Mouse (Mus musculus): ENCODE measurements at regions not wholly inside any gene's neighbourhood (a gene's known extent, or its start where the extent isn't known, plus 50 kb on each side); places are given as distances from the start of the nearest gene placed in this dataset.

DNA sequence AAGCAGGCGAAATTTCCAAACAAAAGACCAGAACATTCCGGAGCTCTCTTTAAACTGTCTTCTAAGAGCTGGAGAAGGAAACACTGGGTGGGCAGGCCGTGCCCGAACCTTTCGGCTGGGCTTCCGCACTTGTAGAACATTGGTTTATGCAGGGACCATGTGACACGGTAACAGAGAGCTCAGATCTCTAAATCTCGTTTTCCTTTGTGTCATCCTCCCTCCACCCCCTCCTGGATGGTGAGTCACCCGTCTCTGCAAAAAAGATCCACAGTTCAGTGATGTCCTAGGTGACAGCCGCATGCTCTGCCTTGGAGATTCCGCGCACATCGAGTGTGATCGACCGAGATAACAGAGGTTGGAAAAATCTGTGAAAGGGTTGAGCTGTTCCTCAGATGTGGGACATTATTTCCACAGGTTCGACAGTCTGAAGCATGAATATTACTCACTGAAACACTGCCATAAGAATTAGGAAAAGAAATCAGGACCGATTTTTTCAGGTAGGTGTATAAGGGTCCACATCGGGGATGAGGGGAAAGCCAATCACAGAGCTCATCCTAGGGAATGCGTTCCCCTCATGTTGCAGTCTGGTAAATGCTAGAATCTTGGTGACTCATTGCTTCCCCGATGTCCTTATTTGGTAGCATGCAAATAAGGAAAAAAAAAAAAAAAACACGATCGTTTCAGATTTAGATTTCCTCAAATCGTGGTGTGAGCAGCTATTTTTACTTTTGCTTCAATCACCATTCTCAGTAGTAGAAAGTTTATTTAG is 70.0 kb upstream of the Foxo1 start:
- TF ChIP-seq EP300 (optimal IDR thresholded peaks at IDR 0.05) = peak; percentile 42
- TF ChIP-seq CTCF (IDR thresholded peaks at IDR 0.05; ENCODE audit: low read depth) = no peak
- peak; percentile 72 for ATAC-seq (ENCODE audit: low FRiP score, low TSS enrichment)
- peak; percentile 37 for DNase-seq (ENCODE audit: low spot score)
- Histone ChIP-seq H3K4me2 (replicated peaks; ENCODE audit: low read depth) (peak overlapping the region; percentile 43), H3K4me3 (ENCODE audit: low read depth, low read length) (peak overlapping the region; percentile 0; the same call in 1 of the 2 replicates), H3K9me3 (ENCODE audit: control insufficient read depth, low read length) (no peaks in the 10 kb centered on the region), H3K36me3 (ENCODE audit: control insufficient read depth, insufficient read depth, low read length) (no peaks in the 10 kb centered on the region), H3K27me3 (ENCODE audit: control insufficient read depth, insufficient read depth, low read length) (no peaks in the 10 kb centered on the region), H3K9ac (ENCODE audit: low read length) (0 out of 2 replicates have a peak overlapping the region, but pooled peaks have one; percentile 8), H3K4me1 (replicated peaks; ENCODE audit: control insufficient read depth, insufficient read depth) (peaks cover 2% of the 10 kb centered on the region), H3K27ac (replicated peaks) (peak overlapping the region; percentile 18)
- 35% methylated on average over 23 of the region's 23 CpGs for WGBS

DNA sequence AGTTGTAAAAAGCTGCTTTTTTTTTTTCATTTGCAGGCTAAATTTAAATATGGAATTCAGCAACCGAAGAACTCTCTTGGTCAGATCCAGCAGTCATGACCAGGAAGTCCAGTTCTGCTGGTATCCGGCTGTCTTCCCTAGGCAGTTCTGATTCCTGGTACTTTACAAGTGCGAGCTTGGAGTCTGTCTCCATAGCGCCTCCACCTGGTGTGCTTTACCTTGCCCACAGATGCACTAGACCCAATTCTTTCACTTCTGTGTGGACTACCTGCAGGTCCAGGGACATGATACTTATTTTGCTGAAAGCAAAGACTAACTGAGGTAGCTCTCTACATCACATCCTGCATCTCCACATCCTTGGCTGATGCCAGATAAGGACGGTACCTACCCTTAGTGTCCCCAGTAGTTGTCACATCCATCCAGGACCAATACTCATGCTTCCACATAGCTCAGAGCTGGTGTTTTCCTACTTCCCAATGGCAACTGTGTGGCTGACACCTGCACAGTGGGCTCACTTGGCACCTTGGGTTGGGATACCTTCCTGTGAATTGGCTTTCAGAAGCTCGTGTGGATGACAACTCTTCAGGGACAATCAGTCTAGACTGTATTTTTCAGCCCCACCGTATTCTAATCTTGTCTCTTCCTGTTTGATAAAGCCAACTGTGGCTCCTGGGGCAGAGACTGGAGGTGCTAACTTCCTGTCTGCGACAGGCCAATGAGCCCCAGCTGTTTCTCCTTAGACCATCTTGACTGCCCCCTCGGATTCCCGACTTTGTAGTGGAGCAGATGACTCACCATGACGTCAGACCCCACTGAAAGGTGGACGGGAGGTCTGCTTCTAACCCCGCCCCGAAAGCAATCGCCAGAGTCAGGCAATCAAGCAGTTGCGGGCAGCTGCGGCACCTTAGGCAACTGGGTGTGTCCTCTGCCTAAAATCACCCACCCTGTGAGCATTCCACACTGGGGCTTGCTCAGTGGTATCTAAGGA is 69.1 kb upstream of the Foxo1 start:
- Histone ChIP-seq H3K9me3 (ENCODE audit: control insufficient read depth, low read length) (no peaks in the 10 kb centered on the region), H3K36me3 (ENCODE audit: control insufficient read depth, insufficient read depth, low read length) (no peaks in the 10 kb centered on the region), H3K4me1 (replicated peaks; ENCODE audit: control insufficient read depth, insufficient read depth) (peaks cover 2% of the 10 kb centered on the region), H3K9ac (ENCODE audit: low read length) (no peak overlapping the region), H3K27ac (replicated peaks) (peak overlapping the region; percentile 18), H3K27me3 (ENCODE audit: control insufficient read depth, insufficient read depth, low read length) (no peaks in the 10 kb centered on the region), H3K4me2 (replicated peaks; ENCODE audit: low read depth) (peak overlapping the region; percentile 43), H3K4me3 (ENCODE audit: low read depth, low read length) (no peak overlapping the region; the same call in 1 of the 2 replicates)
- ATAC-seq (ENCODE audit: low FRiP score, low TSS enrichment) (peak; percentile 45), DNase-seq (ENCODE audit: low spot score) (peak; percentile 69)
- 39% methylated on average over 17 of the region's 17 CpGs for WGBS
- TF ChIP-seq CTCF (IDR thresholded peaks at IDR 0.05; ENCODE audit: low read depth) (peak; percentile 55), EP300 (optimal IDR thresholded peaks at IDR 0.05) (no peak)

DNA sequence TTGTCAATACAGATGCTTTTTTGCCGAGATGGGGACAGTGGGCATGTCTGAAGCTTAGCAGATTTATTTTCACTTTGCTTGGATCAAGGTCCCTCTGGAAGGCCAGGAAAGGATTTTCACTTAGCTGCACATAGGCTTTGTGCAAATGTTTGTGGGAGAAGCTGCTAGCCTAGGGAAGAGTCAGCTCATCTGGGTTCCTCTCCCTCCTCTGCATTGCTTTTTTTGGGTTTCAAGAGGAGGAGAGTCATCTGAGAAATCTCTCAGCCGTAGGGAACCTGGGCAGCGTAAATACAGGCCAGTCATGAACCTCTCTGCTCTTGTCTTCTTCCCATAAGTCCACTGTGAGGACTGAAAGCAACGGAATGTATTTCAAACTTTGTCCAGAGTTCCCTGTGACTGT is 68.0 kb upstream of the Foxo1 start:
- peaks cover 2% of the 10 kb centered on the region for H3K4me1 ChIP-seq (replicated peaks; ENCODE audit: control insufficient read depth, insufficient read depth)
- no peak overlapping the region for H3K9ac ChIP-seq (ENCODE audit: low read length)
- H3K27ac ChIP-seq (replicated peaks) = no peak overlapping the region
- H3K9me3 ChIP-seq (ENCODE audit: control insufficient read depth, low read length) = no peaks in the 10 kb centered on the region; the same call in 1 of the 2 replicates
- H3K4me2 ChIP-seq (replicated peaks; ENCODE audit: low read depth) = no peak overlapping the region
- DNase-seq (ENCODE audit: low spot score) = no peak
- ATAC-seq (ENCODE audit: low FRiP score, low TSS enrichment) = no peak
- TF ChIP-seq CTCF (IDR thresholded peaks at IDR 0.05; ENCODE audit: low read depth) (no peak), EP300 (optimal IDR thresholded peaks at IDR 0.05) (no peak)
- no peaks in the 10 kb centered on the region for H3K36me3 ChIP-seq (ENCODE audit: control insufficient read depth, insufficient read depth, low read length)
- WGBS = 44% methylated on average over 4 of the region's 4 CpGs
- no peaks in the 10 kb centered on the region for H3K27me3 ChIP-seq (ENCODE audit: control insufficient read depth, insufficient read depth, low read length)
- no peak overlapping the region for H3K4me3 ChIP-seq (ENCODE audit: low read depth, low read length)

DNA sequence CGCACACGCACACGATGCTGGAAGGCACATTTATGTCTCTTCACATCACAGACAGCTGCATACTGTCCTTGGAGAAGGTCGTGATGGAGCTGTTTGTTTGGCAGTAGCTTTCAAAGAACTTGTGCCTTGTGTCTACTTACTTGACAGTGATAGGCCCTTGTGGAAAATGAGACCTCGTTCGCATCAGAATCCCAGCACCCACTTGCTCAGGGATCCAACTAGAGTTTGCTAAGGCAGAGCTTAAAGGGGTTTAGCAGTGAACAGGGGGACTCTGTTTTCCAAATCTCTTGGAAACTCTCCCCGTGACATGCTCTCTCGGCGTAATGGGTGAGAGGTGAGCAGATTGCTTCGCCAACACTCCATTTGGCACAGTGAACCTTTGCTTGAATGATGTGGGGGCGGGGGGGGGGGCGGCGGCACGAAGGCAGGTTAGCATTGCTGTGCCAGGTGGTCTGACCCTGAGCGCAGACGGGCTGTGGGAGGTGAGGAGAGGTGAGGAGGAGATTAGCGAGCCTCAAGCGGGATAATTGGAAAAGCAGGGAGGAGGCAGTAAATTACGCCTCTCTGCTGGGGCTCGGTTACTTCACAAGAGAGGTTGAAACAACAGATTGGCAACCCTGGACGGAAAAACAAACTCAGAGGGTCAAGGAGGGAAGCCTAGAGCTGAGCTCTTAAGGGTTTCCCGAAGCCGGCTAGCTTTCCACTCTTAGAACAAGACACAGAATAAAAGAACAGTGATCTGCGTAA is 57.4 kb upstream of the Foxo1 start:
- Histone ChIP-seq H3K4me2 (replicated peaks; ENCODE audit: low read depth) (peak overlapping the region; percentile 27; the same call in 1 of the 2 replicates), H3K9ac (ENCODE audit: low read length) (no peak overlapping the region), H3K9me3 (ENCODE audit: control insufficient read depth, low read length) (no peaks in the 10 kb centered on the region), H3K27me3 (ENCODE audit: control insufficient read depth, insufficient read depth, low read length) (no peaks in the 10 kb centered on the region), H3K4me1 (replicated peaks; ENCODE audit: control insufficient read depth, insufficient read depth) (no peaks in the 10 kb centered on the region; the same call in 1 of the 2 replicates), H3K4me3 (ENCODE audit: low read depth, low read length) (0 out of 2 replicates have a peak overlapping the region, but pooled peaks have one; percentile 1), H3K27ac (replicated peaks) (no peak overlapping the region), H3K36me3 (ENCODE audit: control insufficient read depth, insufficient read depth, low read length) (no peaks in the 10 kb centered on the region)
- DNase-seq (ENCODE audit: low spot score) (peak; percentile 29), ATAC-seq (ENCODE audit: low FRiP score, low TSS enrichment) (no peak)
- 21% methylated on average over 23 of the region's 24 CpGs for WGBS
- TF ChIP-seq EP300 (optimal IDR thresholded peaks at IDR 0.05) = no peak
- no peak for TF ChIP-seq CTCF (IDR thresholded peaks at IDR 0.05; ENCODE audit: low read depth)

DNA sequence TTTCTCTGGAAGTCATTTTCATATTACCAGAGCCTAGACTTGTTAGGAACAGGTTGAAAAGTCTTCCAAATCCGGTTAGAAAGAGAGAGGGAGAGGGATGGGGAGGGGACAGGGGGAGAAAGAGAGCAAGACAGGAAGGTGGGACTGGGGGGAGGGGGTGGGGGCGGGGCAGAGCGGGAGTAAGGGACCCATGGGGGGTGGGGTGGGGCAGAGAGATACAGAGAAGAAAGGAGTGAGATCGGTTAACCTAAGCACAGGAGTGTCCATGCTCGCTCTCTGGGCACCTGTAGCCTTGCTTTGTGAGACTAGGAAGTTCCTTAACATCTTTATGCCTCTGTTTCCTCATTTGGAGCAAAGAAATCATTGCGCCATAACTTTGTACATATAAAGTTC is 56.8 kb upstream of the Foxo1 start:
- no peaks in the 10 kb centered on the region for H3K9me3 ChIP-seq (ENCODE audit: control insufficient read depth, low read length)
- DNase-seq (ENCODE audit: low spot score) = peak; percentile 10
- ATAC-seq (ENCODE audit: low FRiP score, low TSS enrichment) = no peak
- no peak overlapping the region; the same call in 1 of the 2 replicates for H3K4me2 ChIP-seq (replicated peaks; ENCODE audit: low read depth)
- H3K4me1 ChIP-seq (replicated peaks; ENCODE audit: control insufficient read depth, insufficient read depth) = no peaks in the 10 kb centered on the region; the same call in 1 of the 2 replicates
- 29% methylated on average over 6 of the region's 6 CpGs for WGBS
- H3K36me3 ChIP-seq (ENCODE audit: control insufficient read depth, insufficient read depth, low read length) = no peaks in the 10 kb centered on the region
- H3K9ac ChIP-seq (ENCODE audit: low read length) = no peak overlapping the region
- H3K27me3 ChIP-seq (ENCODE audit: control insufficient read depth, insufficient read depth, low read length) = no peaks in the 10 kb centered on the region
- no peak for TF ChIP-seq CTCF (IDR thresholded peaks at IDR 0.05; ENCODE audit: low read depth)
- no peak for TF ChIP-seq EP300 (optimal IDR thresholded peaks at IDR 0.05)
- H3K27ac ChIP-seq (replicated peaks) = no peak overlapping the region
- H3K4me3 ChIP-seq (ENCODE audit: low read depth, low read length) = 0 out of 2 replicates have a peak overlapping the region, but pooled peaks have one; percentile 1
